ENCODE assay signal across 8 mouse cellular contexts in genomic region chr16:38347588-38347987, GRCm38 (mm10). TPM values are rescaled to one million over a fixed set of nuclear protein-coding genes. Genes with fewer than 3 reads are reported as not detected.
DNase-seq lines count a peak whose midpoint lies in the region; ATAC-seq and TF ChIP-seq lines count a peak whose summit lies in the region.

No protein-coding gene starts in this region.

- no peak for ATAC-seq in kidney, embryonic 14.5 days (ENCODE audit: low FRiP score, low TSS enrichment)
- no peak for ATAC-seq in hindbrain, embryonic 15.5 days (ENCODE audit: low FRiP score, low read depth)
- ATAC-seq in midbrain, embryonic 13.5 days = no peak

- H3K27ac ChIP-seq in kidney, embryonic 14.5 days (ENCODE audit: low read depth, low read length) = no peak overlapping the region
- peak overlapping the region; percentile 15; the same call in 1 of the 2 replicates for H3K27ac ChIP-seq in bone marrow macrophage, adult 2 months (ENCODE audit: insufficient read depth, low read depth, low read length)
- no peak overlapping the region for H3K27ac ChIP-seq in hindbrain, embryonic 15.5 days (replicated peaks)
- H3K27ac ChIP-seq in midbrain, embryonic 13.5 days = no peak overlapping the region

- DNase-seq in kidney, postnatal 25 days = no peak
- DNase-seq in MN1 (ENCODE audit: low spot score) = no peak
- DNase-seq in gastrocnemius, adult 18-20 months (ENCODE audit: low spot score) = no peak
- DNase-seq in ovary, adult 18-20 months (ENCODE audit: low spot score) = no peak

- H3K4me3 ChIP-seq in kidney, embryonic 14.5 days (ENCODE audit: low read length) = peak overlapping the region; percentile 85
- H3K4me3 ChIP-seq in bone marrow macrophage, adult 2 months (ENCODE audit: insufficient read depth, low read length) = peak overlapping the region; percentile 70
- peak overlapping the region; percentile 57 for H3K4me3 ChIP-seq in hindbrain, embryonic 15.5 days
- H3K4me3 ChIP-seq in midbrain, embryonic 13.5 days (replicated peaks) = peak overlapping the region; percentile 93

- H3K36me3 ChIP-seq in kidney, embryonic 14.5 days (ENCODE audit: control insufficient read depth, insufficient read depth, low read length) = peaks cover 28% of the 10 kb centered on the region
- peaks cover 27% of the 10 kb centered on the region for H3K36me3 ChIP-seq in hindbrain, embryonic 15.5 days
- H3K36me3 ChIP-seq in midbrain, embryonic 13.5 days = peaks cover 25% of the 10 kb centered on the region

- 63% methylated on average over 6 of the region's 6 CpGs for WGBS in kidney, embryonic 14.5 days
- 67% methylated on average over 6 of the region's 6 CpGs for WGBS in hindbrain, embryonic 15.5 days
- 64% methylated on average over 6 of the region's 6 CpGs for WGBS in midbrain, embryonic 13.5 days

- H3K27me3 ChIP-seq in kidney, embryonic 14.5 days (ENCODE audit: control insufficient read depth, insufficient read depth, low read length) = no peaks in the 10 kb centered on the region
- H3K27me3 ChIP-seq in hindbrain, embryonic 15.5 days = no peaks in the 10 kb centered on the region
- H3K27me3 ChIP-seq in midbrain, embryonic 13.5 days = no peaks in the 10 kb centered on the region

- no peaks in the 10 kb centered on the region for H3K9me3 ChIP-seq in kidney, embryonic 14.5 days (ENCODE audit: control insufficient read depth, low read length)
- H3K9me3 ChIP-seq in hindbrain, embryonic 15.5 days = no peaks in the 10 kb centered on the region
- no peaks in the 10 kb centered on the region for H3K9me3 ChIP-seq in midbrain, embryonic 13.5 days

- H3K4me1 ChIP-seq in kidney, embryonic 14.5 days (ENCODE audit: control insufficient read depth, insufficient read depth, low read length) = 0 out of 2 replicates have a peak, but pooled peaks cover 5% of the 10 kb centered on the region
- H3K4me1 ChIP-seq in bone marrow macrophage, adult 2 months (ENCODE audit: control insufficient read depth, insufficient read depth, low read length) = peaks cover 5% of the 10 kb centered on the region
- peaks cover 12% of the 10 kb centered on the region for H3K4me1 ChIP-seq in hindbrain, embryonic 15.5 days (replicated peaks)
- H3K4me1 ChIP-seq in midbrain, embryonic 13.5 days (replicated peaks) = peaks cover 10% of the 10 kb centered on the region

- TF ChIP-seq POLR2A in bone marrow macrophage, adult 2 months (IDR thresholded peaks at IDR 0.05; ENCODE audit: borderline replicate concordance, low read depth, low read length) = no peak

- H3K9ac ChIP-seq in kidney, embryonic 14.5 days (ENCODE audit: low read depth, low read length) = peak overlapping the region; percentile 86; the same call in 1 of the 2 replicates
- H3K9ac ChIP-seq in hindbrain, embryonic 15.5 days = no peak overlapping the region; the same call in 1 of the 2 replicates
- peak overlapping the region; percentile 90; the same call in 1 of the 2 replicates for H3K9ac ChIP-seq in midbrain, embryonic 13.5 days (replicated peaks)

- TF ChIP-seq CTCF in bone marrow macrophage, adult 2 months (IDR thresholded peaks at IDR 0.05; ENCODE audit: low read depth, low read length) = no peak

- peak overlapping the region; percentile 58 for H3K4me2 ChIP-seq in kidney, embryonic 14.5 days (replicated peaks; ENCODE audit: low read depth, low read length)
- peak overlapping the region; percentile 66 for H3K4me2 ChIP-seq in hindbrain, embryonic 15.5 days
- peak overlapping the region; percentile 78 for H3K4me2 ChIP-seq in midbrain, embryonic 13.5 days (replicated peaks)

RNA-seq across cellular contexts. Expression of gene Gm21987, which starts 0.7 kb away (rescaled TPM):
- polyA plus RNA-seq in kidney, embryonic 14.5 days (2014; fragmentation: Nextera tagmentation; extraction: Ambion mirVana) = not detected in 2 replicates
- polyA plus RNA-seq in bone marrow macrophage, adult 2 months (2012; ENCODE audit: insufficient read depth, insufficient read length, missing spikeins) = not detected in 2 replicates
- not detected in 2 replicates for polyA plus RNA-seq in hindbrain, embryonic 15.5 days (2015; fragmentation: Nextera tagmentation; extraction: Ambion mirVana)
- polyA plus RNA-seq in midbrain, embryonic 13.5 days (2015; fragmentation: Nextera tagmentation; extraction: Ambion mirVana) = not detected in 2 replicates
- not detected for total RNA-seq in gastrocnemius, adult 18-20 months (2021)

RNA-seq across cellular contexts. Expression of gene Cox17, which starts 0.8 kb away (rescaled TPM):
- 148 and 203 TPM in 2 replicates for polyA plus RNA-seq in kidney, embryonic 14.5 days (2014; fragmentation: Nextera tagmentation; extraction: Ambion mirVana)
- polyA plus RNA-seq in bone marrow macrophage, adult 2 months (2012; ENCODE audit: insufficient read depth, insufficient read length, missing spikeins) = 115 and 119 TPM in 2 replicates
- polyA plus RNA-seq in hindbrain, embryonic 15.5 days (2015; fragmentation: Nextera tagmentation; extraction: Ambion mirVana) = 74.4 and 94.5 TPM in 2 replicates
- 105 and 108 TPM in 2 replicates for polyA plus RNA-seq in midbrain, embryonic 13.5 days (2015; fragmentation: Nextera tagmentation; extraction: Ambion mirVana)
- 100 to 1,000 TPM; 176 to 177 TPM for total RNA-seq in gastrocnemius, adult 18-20 months (2021)

RNA-seq across cellular contexts. Expression of gene Maats1, which starts 5.6 kb away (rescaled TPM):
- polyA plus RNA-seq in kidney, embryonic 14.5 days (2014; fragmentation: Nextera tagmentation; extraction: Ambion mirVana) = 0.11 TPM in 1 of 2 replicates, not detected in the other
- not detected in 2 replicates for polyA plus RNA-seq in bone marrow macrophage, adult 2 months (2012; ENCODE audit: insufficient read depth, insufficient read length, missing spikeins)
- 1.1 and 1.4 TPM in 2 replicates for polyA plus RNA-seq in hindbrain, embryonic 15.5 days (2015; fragmentation: Nextera tagmentation; extraction: Ambion mirVana)
- 0.88 and 0.98 TPM in 2 replicates for polyA plus RNA-seq in midbrain, embryonic 13.5 days (2015; fragmentation: Nextera tagmentation; extraction: Ambion mirVana)
- not detected for total RNA-seq in gastrocnemius, adult 18-20 months (2021)

RNA-seq across cellular contexts. Expression of gene Popdc2, which starts 14.4 kb away (rescaled TPM):
- polyA plus RNA-seq in kidney, embryonic 14.5 days (2014; fragmentation: Nextera tagmentation; extraction: Ambion mirVana) = 0.11 and 0.35 TPM in 2 replicates
- not detected in 2 replicates for polyA plus RNA-seq in bone marrow macrophage, adult 2 months (2012; ENCODE audit: insufficient read depth, insufficient read length, missing spikeins)
- 0.33 and 0.52 TPM in 2 replicates for polyA plus RNA-seq in hindbrain, embryonic 15.5 days (2015; fragmentation: Nextera tagmentation; extraction: Ambion mirVana)
- 0.26 and 0.51 TPM in 2 replicates for polyA plus RNA-seq in midbrain, embryonic 13.5 days (2015; fragmentation: Nextera tagmentation; extraction: Ambion mirVana)
- 10 to 100 TPM; 51.5 to 55.8 TPM for total RNA-seq in gastrocnemius, adult 18-20 months (2021)

RNA-seq across cellular contexts. Expression of gene Nr1i2, which starts 53.0 kb away (rescaled TPM):
- 0.19 TPM in 1 of 2 replicates, not detected in the other for polyA plus RNA-seq in kidney, embryonic 14.5 days (2014; fragmentation: Nextera tagmentation; extraction: Ambion mirVana)
- polyA plus RNA-seq in bone marrow macrophage, adult 2 months (2012; ENCODE audit: insufficient read depth, insufficient read length, missing spikeins) = not detected in 2 replicates
- polyA plus RNA-seq in hindbrain, embryonic 15.5 days (2015; fragmentation: Nextera tagmentation; extraction: Ambion mirVana) = not detected in 2 replicates
- not detected in 2 replicates for polyA plus RNA-seq in midbrain, embryonic 13.5 days (2015; fragmentation: Nextera tagmentation; extraction: Ambion mirVana)
- total RNA-seq in gastrocnemius, adult 18-20 months (2021) = under 1 TPM in 1 of 2 experiments, not detected in 1; 0.09 TPM
